Mouse (Mus musculus) thymus, postnatal 25 days (tissue): ENCODE measurements around the gene Gm47996.
"Not testable (repeated sequence)": the region's sequence is repeated elsewhere in the genome, so short reads cannot be mapped to it uniquely, and the experiment has no call there.

Experiments
- DNase-seq: peaks from one replicate; pipeline ENCODE4 v3.0.0; 2022

The Gm47996 gene

DNA sequence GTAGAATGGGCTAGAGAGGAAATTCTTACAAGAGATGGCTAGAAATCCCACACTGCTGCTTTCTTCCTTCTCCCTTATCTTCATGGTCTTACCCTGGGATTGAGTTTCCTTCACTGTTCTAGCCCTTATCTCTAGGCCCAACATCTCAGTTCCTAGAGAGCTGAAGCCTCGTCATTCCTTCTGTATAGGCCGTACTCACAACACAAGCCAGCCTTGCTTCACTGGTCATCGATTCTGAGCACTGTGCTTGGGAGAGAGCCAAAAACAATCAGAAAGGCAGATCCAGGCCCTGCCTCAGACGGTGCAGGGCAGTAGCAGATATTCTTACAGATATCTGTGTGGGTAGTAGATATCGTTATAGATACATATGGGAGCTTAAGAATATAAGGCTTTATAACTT is 1.4 kb upstream of the Gm47996 start:
- DNase-seq: not testable (repeated sequence)

DNA sequence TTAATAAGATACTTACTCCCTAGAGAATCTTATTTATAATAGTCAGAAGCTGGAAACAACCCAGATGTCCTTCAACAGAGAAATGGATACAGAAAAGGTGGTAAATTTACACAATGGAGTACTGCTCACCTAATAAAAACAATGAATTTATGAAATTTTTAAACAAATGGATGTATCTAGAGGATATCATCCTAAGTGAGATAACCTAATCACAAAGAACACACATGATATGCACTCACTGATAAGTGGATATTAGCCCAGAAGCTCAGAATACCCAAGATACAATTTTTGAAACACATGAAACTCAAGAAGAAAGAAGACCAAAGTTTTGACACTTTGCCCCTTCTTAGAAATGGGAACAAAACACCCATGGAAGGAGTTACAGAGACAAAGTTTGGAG is 987 bp upstream of the Gm47996 start:
- DNase-seq: not testable (repeated sequence)

DNA sequence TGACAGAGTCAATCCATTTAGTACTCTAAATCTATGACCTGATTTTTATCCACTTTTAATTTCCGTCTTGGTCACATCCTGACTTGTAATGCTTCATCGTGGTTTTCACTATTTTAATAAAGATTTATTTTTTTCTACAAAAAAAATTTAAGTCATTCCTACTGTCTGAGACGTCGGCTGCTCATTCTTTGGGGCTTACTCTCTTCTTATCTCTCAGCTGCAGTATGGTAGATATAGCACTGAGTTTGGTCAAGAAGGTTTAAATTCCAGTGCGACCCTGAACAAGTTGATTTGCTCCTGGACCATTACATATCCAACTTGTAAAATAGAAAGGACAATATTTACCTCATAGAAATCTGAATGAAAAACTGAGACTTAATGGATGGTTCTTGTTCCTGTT is 1.7 kb downstream of the Gm47996 start:
- not testable (repeated sequence) for DNase-seq

DNA sequence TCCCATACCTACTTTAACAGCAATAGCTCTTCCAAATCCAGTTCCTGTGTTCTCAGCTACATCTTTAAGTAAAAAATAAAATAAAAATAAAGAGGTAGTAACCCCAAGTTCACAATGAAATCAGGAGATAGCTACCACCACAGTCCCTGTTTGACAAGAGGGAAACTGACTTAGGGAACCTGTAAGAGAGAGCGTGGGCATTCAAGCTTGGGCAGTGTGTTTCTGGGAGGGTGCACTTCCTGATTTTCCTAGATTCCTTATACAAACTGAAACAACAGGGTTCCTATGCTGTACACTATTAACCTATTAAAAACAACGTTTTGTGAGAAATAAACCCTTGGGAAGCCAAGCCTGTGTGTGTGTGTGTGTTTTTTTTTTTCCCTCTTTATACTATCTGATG is 4.9 kb downstream of the Gm47996 start:
- no peak for DNase-seq

DNA sequence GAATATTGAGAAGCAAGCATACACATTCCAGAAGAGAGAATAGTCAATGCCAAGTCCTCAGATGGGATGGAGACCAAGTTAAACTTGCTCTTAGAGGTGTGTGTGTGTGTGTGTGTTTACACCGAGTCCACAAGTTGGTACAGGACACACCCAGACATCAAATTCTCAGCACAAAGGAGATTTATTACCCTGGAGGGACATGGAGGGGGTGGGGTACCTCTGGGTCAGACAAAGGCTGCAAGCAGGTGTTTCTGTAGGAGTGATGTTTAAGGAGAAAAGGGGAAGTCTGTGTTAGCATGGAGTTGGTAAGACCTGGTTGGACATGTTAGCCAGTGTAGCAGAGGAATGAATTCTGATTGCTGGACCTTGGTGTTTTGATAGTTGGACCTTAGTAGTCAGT is 6.1 kb downstream of the Gm47996 start:
- no peak for DNase-seq

DNA sequence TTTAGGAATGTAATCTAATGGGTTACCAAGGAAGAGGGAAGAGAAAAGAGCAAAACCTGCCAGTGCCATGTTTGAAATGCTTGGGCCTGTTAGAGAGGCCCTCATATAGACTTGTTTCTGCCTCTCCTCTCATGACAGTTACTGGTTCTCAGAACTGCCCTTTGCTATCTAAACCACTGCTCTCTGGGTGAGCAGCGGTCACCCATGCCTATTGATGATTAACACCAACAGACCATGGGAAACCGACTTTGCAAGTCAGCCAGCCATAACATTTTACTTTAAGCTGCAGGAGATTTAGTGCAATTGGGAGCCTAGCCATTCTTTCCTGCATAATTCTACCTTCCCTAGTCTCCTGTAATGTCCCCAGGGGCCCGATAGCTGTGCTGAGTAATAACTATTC is 6.5 kb downstream of the Gm47996 start:
- no peak for DNase-seq

DNA sequence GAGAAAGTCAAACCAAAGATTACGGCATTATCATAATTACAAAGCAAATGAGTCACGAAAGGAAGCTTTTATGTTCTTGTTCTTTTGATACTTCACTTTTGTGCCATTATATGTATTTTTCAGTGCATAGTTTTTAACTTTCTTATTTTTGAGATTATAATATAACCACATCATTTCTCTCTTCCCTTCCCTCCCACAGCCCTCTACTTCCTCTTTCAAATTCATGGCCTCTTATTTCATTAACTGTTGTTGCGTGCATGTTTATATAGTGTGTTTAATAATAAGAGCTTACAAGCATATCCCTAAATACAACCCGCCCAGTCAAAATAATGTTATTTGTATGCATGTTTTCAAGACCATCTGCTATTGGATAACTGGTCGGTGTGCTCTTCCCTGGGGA is 9.1 kb downstream of the Gm47996 start:
- no peak for DNase-seq

DNA sequence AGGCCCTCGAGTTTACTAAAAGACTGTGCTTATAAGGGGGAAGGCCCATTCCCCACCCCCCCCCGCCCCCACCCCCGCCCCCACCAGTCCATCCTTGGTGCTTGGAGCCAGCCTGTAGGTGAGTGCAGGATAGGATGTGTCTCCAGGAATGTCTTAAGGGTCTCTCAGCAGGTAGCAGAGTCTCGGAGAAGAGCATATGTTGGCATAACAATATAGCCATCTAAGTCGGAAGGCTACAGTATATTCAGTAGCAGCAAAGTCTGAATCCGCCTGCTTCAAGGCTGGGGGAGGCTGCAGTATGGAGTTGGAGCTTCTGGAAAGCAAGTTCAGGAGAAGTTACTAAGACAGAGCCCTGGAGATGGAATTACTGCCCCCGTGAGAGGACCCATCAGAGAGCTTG is 10.2 kb downstream of the Gm47996 start:
- DNase-seq: no peak

DNA sequence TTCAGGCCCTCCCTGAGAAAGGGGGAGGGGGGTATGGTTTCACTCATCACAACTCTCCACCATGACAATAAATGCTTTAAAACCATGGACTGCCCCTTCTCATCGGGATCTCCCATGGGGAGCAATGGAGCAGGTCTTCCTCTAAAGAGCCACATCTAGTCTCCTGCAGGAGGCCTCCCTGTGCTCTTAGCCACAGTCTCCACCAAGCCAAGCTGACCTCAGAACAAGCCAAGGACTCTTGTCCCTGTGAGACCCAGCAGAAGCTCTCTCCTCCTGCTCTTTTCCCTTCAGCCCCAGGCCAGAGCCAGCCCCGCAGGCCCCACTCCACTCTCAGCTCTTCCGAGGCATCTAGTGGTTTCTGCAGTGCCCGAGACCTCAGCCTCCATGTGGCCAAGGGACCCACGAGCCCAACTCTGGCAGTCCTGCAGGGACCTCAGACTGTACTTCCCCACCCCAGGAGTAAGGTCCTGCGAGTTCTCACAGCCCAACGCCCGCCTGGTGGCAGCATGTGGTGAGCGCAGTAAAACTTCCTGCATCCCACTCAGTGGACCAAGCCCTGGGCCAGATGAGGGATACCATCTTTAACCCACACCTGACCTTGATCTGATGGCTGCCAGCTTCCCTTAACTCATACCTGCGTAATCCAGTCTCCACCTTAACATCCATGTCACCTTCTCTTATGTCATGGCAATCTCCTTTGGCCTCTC is 12.8 kb downstream of the Gm47996 start:
- no peak for DNase-seq

GRCm38 (mm10) chr1:151223377-151223776 is 13.4 kb downstream of the Gm47996 start:
- DNase-seq: no peak

DNA sequence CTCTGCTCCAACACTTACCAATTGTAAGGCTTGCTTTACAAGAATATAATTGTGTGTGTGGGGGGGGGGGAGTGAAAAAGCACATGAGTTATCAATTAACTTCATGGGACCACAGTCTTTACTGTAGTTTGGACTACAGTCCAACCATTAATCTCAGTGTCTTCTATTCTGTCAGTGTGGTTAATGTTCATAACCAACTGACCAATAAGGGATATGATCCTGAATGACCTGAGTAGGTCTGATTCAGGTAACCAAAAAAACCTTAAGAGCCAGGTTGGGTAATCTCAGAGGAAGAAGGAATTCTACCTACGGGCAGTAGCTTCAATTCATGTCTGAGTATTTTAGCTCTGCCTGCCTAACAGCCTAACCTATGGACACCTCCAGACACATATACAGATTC is 14.6 kb downstream of the Gm47996 start:
- DNase-seq: no peak

DNA sequence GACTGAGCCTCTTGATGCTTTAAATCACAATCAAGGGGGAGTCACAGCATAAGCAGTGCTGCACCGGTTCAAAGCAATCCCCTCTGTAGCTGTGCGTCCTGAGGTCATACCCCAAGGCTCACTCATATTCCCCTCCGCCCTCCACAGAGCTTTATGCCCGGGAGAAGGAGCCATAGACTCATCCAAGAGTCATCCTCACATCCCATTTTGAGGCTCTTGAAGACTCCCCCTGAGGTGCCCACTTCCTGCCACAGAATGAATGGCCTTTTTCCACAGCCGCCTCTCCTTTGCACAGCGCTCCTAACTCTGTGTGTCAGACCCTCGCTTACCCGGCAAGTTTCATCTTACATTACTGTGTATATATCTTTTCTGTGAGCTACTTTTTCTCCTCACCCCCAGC is 17.6 kb downstream of the Gm47996 start:
- DNase-seq: no peak

DNA sequence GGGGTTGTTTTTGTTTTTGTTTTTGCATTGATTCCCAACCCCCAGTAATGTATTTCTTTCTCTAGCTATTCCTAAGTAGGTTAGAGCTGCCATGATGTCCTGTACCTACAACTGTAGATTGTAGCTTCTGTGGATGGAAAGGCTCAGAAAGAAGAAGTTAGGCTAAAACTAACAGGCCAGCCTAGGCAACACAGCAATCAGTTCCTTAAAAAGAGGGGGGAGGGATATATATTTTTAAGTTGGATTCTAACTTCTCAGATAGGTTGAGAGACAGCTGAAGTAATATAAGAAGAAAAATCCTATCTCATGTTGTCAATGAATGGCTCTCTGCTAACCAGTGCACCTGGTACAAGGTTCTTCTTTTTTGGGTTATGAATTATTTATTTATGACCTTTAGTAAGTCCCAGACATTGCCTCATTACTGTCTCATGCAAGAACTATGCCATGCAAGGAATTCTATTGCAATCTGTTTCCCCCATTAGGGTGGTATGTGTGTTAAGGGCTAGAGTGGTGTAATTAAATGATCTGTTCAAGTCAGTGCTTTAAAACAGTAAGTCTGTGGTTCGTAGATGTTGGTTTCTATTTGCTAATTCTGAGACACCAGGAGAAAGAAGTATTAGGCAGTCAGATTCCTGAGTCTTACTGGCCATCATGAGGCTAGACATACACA is 18.5 kb downstream of the Gm47996 start:
- no peak for DNase-seq

DNA sequence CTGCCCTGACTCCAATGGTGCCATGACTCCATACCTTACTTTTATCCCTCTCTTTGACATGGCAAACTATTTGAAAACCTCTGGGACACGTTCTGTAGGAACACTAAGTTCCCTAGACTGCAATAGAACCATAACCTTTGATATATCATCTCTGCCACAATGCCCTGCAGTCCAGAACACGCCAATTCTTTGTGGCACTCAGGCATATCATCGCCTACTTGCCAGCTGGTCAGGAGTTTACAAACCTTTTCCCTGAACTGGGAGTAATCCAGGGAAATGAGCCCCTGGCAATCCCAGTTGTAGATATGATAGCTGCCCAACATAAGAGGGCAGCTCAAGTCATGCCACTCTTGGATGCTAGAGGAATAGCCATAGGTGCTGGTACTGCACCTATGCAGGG is 22.4 kb downstream of the Gm47996 start:
- DNase-seq: no peak

GRCm38 (mm10) chr1:151233756-151234155 is 23.8 kb downstream of the Gm47996 start:
- no peak for DNase-seq

GRCm38 (mm10) chr1:151235574-151235973 is 25.6 kb downstream of the Gm47996 start:
- DNase-seq: no peak

DNA sequence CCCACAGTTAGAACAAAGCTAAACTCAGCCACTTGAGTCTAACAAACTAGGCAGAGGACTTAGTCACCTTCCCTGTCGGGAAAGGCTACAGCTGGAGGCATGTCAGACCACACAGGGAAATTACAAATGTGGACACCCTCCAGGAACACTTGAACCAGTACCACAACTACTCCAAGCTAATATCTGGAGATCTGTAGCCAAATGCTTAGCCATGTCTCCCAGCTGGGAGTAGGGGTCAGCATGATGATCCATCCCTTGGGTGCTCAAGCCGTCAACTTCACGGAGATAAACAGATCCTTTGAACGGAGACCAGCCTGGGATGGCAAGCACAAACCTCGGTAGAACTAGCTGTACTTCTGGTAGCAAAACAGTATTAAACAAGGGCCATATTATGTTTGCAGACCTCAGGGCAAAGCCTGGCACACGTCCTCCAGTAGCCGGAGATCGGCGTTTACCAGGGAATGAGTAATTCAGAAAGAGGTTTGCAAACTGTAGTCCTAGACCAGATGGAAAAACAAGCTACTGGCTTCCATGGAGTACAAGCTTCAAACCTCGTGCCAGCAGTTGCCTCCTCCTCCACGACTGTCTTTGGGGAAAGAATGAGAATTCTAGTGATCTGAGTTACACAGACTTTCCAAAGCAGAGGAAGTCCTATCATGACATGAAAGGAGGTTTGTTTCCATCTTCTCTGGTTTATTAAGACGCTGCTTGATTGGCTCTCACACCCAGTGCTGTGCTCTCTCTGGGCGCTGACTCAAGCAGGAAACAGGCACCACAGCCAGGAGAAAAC is 26.4 kb downstream of the Gm47996 start:
- DNase-seq: no peak

GRCm38 (mm10) chr1:151237780-151238179 is 27.8 kb downstream of the Gm47996 start:
- DNase-seq: no peak

- DNase-seq: no peak
These were observed 33.4 kb downstream of the Gm47996 start for GRCm38 (mm10) chr1:151243332-151243731.

GRCm38 (mm10) chr1:151244013-151244412 is 34.1 kb downstream of the Gm47996 start:
- no peak for DNase-seq

DNA sequence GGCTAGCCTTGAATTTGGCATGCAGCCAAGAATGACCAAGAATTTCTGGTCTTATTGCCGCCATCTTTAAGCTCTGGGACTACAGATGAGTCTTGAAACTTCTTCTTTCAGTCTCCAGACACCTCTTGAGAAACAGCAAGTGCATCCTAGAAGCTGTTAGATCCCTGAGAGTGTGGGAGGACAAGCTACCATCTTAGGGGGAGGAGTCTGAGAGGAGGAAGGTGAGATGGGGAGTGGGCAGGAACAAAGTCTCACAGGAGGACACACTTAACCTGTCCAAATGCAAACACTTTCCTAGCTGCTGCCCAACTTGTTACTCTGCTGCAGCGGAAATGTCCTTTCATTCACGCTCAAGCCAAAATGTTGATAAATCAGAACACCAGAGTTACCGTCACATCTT is 34.8 kb downstream of the Gm47996 start:
- DNase-seq: no peak

- no peak for DNase-seq
These were observed 35.2 kb downstream of the Gm47996 start for GRCm38 (mm10) chr1:151245165-151245564.

- no peak for DNase-seq
These were observed 35.9 kb downstream of the Gm47996 start for GRCm38 (mm10) chr1:151245846-151246245.

GRCm38 (mm10) chr1:151250109-151250508 is 40.2 kb downstream of the Gm47996 start:
- no peak for DNase-seq
